Mouse (Mus musculus) gastrocnemius, postnatal 4 days (tissue): ENCODE measurements around the gene Med10. TPM values are rescaled to one million over a fixed set of nuclear protein-coding genes. Genes with fewer than 3 reads are reported as not detected.
A peak's percentile ranks its signal among the peaks of the same experiment; 100 is the strongest.

Experiments used
- DNase-seq, 2 experiments: peaks; one replicate each; pipeline ENCODE4 v3.0.0; 2021 to 2022; ENCODE audit warnings: low spot score in 2 of 2, mixed read lengths in 2 of 2
- long read RNA-seq, 2 experiments: library from polyadenylated mRNA; stranded (forward); transcript quantifications; one replicate each; pipeline ENCODE4 v2.0.0; 2021
- total RNA-seq, 2 experiments: library from RNA; stranded (reverse); gene quantifications; 2 replicates each; pipeline ENCODE4 v1.2.3; 2021

Gene Med10
- total RNA-seq, result 10 to 100 TPM; 36.0 to 36.4 TPM
- long read RNA-seq, experiment 1, full-length matches to known transcripts, result 56 of 58 reads
- long read RNA-seq, experiment 1, partial matches to known transcripts, result 1 of 58 reads
- long read RNA-seq, experiment 1, other reads (novel, unspliced or antisense), result 1 of 58 reads
- long read RNA-seq, experiment 2, transcript Med10-201 (4 exons, 913 nt), result major isoform, 25 of 28 reads
- long read RNA-seq, experiment 2, partial matches to known transcripts, result 0 of 28 reads
- long read RNA-seq, experiment 2, other reads (novel, unspliced or antisense), result 1 of 28 reads

DNA sequence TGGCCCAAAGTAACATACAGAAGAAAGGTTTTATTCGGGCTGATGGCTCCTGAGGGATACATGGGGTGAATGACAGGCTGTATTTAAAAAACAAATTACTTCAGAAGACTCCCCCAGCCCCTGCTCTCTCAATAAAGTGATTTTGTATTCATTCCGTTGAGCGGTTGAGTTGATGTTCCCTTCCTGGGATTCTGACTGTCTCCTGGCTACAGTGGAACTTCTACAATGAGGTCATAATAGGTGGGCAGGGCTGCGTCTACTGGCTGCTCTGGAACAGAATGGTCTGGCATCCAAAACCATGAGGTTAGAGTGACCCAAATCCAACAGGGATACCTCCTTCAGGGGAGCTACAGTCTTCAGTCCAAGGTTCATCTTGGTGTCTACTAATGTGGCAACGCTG lies at the start of gene Med10:
TSS of gene Med10 (plus strand) at position 301 of the 400 bp plus-strand sequence.
- no peak for DNase-seq

DNA sequence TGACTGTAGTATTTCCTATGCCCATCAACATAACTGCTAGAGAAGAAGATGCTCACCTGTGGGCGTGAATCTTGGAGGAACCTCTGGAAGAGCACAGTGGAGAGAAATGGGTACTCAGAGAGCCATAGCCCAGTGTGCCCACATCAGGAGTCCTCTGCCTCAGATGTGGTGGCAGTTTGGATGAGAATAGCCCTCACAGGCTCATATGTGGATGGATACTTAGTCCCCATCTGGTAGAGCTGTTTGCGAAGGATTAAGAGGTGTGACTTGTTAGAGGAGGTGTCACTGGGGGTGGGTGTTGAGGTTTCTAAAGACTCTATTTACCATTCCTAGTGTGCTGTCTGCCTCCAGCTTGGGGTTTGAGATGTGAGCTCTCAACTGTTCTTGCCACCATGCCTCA lies 49.3 kb upstream of the Med10 start:
- no peak for DNase-seq

DNA sequence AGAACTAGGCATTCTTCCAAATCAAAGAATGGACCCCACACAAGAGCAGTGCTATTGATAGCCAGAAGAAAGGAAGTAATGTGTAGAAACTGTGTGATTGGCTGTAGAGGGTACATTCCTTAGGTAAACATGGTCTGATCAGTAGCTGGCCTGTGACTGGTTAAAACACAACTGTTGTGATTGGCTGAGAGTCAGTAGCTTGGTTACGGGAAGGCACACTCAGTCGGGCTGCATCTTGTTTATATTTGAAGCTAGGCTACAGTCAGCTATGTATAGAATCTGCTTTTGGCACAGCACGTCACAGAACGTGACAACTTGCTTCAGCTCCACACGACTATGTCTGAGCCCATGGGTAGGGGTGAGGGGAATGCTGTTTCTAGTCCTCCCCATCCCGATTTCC lies 43.2 kb upstream of the Med10 start:
- no peak for DNase-seq

DNA sequence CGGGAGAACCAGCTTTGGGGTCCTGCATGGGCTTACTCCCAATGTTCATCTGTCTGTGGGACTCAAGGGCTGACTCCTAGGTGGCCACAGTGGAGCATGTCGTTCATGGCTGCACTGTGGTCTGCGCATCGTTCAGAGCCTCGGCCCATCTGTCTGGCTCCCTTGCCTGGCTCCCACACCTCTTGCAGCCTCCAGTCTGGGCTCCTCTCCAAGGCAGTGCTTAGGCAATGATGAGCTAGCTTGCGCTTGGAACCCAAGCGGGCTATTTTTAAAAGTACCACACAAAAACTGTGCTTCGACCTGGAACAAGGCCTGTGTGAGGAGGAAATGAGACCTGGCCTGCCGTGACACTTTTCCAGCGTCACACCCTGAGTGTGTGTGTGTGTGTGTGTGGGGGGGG lies 40.8 kb upstream of the Med10 start:
- peak; percentile 38 to 72 for DNase-seq

DNA sequence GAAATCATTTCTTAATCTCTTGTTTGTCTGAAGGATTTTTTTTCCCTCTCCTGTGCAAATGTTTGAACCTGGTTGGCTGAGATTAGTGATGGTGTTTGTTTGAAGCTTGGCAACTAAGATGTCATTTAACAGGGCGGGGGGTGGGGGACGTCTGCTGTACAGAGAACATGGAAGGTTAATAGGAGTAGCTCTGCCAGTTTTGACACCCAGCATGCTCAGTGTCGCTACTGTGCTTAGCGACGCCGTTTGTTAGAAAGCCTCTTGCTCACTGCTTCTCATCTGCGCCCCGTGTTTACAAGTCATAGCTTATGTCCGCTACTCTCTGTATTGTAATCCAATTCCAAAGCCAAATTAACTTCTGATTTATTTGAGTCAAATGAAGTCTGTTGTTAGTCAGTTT lies 37.5 kb upstream of the Med10 start:
- DNase-seq, result no peak

DNA sequence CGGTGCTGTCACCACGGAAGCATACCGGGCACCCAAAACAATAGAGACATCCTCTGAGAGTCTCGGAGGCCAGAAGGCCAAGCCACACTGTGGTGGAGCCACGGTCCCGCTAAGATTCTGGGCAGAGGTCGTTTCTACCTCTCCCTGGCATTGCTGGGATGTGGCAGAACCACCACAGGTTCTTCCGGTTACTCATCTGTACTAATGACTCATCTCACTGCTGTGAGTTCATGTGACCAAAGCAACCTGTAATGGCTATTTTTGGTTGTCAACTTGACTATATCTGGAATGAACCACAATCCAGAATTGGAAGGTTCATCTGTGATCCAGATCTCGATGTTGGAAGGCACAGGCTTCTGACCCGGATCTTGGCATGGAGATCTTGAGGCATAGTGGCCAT lies 34.0 kb upstream of the Med10 start:
- no peak for DNase-seq

DNA sequence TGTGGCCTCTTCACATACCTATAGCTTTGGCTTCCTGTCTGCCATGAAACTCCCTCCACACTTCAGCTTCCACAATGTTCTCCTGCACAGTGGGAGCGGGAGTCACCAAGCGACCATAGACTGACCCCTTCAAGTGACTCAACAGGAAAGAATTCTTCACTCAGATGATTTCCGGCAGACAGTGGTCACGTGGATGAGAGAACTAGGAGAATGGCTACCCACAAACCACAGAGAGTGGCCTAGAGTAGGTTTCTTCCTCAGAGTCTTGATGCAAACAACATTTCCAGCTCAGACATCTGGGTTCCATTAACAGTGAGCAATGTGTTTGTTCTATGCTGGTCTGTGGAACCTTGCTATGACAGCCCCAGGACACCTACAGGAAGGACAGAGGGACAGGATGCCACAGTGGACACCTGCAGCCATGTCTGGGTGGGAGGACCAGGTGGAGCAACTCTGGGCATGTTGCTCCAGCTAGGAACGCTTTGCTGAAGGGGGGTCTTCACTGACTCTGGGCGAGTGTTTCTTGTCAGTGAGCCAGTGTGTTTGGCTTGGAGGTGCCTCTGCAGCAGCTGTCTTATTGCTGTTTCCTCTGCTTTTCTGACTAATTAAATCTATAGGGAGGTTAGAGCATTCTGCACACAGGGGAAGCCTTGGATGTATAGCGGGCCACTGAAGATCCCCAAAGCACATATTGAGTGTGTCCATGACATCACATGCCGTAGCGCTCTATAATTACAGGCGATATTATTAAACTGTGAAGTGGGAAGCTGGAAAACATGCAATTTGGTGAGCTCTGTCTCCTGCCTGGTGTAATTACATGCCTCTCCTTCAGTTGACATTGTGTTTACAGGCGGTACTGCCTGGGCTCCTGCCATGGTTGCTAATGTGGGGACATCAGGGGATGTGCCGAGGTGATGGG lies 31.4 kb upstream of the Med10 start:
- DNase-seq, result no peak

DNA sequence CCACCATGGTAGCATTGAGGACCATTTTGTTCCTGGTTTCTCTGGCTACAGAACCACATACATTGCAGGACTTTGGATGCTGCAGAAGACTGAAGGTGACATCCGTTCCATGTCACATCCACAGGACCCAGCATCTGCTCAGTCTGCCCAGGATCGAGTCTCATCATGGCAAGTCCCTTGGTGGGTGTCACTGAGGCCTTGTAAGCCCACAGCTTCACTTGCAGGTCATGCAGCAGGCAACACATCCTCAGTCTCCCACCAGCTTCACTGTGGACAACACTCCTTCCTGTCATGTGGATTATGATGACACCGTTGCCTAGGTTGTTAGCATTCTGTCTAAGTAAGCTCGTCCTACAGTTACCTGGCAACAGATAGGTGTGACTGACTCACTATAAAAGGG lies 29.8 kb upstream of the Med10 start:
- no peak for DNase-seq

DNA sequence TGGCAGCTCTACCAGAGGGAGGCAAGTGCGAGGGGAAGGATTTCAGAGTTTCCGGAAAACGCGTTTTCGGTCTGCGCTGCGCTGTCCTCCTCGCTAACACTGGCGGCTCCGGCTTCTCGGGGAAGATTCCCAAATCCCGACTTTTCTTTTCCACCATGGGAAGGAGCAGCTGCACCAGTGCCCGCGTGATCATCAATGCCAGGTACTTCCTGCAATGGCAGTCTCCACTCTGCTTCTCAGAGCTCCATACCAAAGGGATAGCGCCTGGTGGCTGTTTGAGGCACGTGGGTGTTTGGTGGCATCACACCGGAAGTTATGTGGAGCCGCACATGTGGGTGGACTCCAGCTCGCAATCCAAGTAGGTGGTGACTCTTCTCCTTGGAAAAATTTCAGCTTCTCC lies 24.0 kb upstream of the Med10 start:
- DNase-seq, result no peak

DNA sequence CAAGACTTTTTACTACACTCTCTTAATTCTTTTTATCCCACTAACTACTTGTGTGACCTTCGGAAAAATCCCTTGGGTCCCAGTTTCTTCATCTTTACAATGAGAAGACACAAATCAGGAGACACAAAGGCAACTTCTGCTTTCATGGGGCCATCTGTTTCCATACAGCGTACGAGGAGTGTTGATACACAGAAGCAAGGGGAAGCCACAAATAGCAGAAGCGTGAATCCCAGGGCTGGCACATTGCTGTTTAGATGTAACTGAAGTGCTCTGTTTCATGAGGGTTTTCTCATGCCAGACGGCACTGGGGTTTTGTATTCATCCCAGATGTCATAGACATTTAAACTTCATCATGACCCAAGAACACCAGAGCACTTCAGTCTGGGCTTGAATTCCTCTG lies 13.5 kb upstream of the Med10 start:
- no peak for DNase-seq

DNA sequence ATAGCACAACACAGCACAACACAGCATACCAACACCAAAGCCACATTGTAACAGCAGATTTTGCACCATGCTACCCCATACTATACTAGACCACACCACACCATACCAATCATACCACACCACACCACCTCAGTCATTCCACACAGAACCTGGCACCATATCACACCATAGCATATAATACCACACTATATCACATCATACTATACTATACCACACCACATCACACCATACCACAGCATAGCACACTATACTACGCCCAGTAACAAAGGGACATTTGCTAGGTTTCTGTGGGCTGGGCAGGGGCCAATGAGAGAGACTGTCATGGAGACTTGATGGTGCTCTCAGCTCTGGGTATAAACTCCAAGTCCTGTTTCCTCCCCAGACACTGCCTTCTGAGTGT lies 10.4 kb upstream of the Med10 start:
- DNase-seq, result no peak

DNA sequence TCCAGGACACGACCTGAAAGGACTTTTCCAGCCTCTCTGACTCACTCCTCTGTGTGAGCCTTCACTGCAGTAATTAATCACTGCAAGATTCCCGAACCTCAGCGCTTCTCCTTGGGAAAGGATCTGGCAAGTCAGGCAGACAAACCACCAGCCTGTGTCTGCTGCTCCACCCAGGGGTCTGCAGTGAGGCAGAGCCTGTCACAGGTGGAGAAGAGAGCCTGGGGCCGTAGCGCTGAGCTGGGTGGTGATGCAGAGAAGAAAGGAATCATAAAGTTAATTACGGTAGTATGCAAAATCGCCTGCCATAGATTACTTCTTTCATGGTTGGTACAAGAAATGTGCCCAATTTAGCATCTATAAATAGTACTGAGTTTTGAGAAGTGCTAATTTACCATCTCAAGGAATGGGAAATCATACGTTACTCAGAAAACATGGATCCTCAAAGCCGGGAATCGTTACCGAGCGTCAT lies 9.6 kb upstream of the Med10 start:
- DNase-seq, result no peak

DNA sequence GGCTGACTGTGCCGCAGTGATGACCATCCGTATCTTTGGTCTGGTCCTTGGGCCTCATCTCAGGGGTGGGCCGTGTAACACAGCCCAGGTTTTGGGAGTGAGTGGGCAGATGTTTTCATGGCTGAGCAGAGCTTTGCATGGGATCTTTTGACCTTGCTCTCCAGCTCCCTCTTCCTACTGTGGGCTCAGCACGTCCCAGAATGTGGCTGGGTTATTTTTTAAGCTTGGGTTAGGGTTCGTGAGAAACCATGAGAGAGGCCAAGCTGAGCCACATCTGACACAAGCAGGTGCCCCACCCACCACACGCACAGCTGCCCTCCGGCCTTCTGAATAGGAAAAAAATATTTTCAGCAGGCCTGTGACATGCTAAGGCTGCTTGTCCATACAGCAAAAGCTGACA lies 7.4 kb upstream of the Med10 start:
- DNase-seq, result no peak

DNA sequence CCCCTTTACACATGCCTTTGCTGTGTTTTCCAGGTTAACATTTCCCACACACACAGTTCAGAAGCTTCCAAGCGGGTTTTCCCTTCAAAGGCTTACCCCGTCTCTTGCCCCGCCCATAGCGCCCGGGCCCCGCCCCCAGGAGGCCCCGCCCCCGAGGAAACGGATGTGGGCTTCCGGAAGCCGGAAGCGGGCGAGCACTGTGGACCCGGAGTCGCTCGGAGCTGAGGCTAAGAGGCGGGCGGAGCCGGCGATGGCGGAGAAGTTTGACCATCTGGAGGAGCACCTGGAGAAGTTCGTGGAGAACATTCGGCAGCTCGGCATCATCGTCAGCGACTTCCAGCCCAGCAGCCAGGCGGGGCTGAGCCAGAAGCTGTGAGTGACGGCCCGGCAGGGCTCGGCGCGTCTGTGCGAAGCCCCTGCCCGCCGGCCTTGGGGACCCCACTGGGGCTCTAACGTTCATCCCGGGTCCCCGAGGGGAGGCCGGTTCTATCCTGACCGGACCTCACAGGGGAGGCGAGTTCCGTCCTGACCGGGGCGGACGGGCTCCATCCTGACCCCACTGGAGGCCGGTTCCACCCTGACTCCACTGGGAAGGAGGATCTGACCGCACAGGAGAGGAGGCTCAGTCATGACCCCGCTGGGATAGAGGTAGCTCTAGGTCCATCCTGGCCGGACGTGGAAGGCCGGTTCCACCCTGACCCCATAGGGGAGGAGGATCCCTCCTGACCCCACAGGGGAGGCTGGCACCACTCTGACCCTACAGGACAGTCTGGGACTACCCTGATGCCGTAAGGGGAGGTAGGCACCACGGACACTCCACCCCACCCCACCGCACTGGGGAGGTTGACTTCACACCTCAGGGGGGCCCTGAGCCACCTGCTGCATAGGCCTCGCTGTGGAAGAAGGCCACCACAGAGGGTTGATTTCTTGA lies 7.8 kb downstream of the Med10 start:
- peak; percentile 83 to 84 for DNase-seq

DNA sequence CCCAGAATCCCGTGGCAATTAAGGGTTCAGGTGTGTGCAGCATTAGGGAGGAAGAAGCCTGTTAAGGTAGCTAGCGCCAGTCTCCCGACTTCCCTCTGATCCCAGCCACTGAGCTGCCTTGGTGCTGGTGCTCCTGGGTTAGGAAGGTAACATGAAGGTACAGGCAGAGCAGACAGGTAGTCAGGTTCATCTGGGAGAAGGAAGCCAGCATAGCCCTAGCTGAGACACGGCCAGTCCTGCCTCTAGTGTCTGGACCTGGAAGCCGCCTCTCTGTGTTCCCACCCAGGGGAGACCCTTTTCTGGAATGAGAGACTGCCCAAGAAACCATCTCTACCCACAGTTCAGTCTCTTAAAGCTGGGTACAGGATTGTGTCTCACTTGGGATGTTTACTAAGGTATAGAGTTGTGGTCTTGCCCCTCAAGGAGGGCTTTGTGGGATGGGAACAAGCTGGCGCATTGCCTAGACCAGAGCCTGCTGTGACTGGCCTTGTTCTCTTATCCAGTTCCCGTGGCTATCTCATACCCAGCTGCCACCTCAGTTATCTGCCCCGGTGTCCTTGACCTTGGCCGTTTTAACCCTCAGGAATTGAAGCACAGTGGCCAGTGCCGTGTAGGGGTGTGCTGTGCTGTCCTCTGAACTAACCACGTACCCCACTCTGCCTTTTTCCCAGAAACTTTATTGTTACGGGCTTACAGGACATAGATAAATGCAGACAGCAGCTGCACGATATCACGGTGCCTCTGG lies 8.9 kb downstream of the Med10 start:
- no peak for DNase-seq

DNA sequence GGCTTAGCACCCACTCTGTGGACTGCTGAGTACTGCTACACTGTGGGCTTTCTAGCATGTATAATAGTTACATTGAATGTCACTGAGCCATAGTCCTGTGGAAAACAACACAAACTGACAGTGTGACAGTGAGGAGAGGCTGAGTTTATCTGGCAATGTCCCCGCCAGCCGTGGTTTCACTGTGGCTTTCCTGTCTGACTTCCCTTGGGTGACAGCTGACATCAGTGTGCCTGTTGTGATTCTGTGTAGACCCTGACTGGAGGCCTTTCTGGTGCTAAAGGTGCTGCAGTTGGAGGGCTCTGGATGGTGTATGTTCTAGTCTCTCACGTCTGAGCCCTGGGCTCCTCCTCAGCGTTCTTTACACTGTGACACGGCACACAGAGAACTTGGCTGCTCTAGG lies 11.7 kb downstream of the Med10 start:
- DNase-seq, result no peak

DNA sequence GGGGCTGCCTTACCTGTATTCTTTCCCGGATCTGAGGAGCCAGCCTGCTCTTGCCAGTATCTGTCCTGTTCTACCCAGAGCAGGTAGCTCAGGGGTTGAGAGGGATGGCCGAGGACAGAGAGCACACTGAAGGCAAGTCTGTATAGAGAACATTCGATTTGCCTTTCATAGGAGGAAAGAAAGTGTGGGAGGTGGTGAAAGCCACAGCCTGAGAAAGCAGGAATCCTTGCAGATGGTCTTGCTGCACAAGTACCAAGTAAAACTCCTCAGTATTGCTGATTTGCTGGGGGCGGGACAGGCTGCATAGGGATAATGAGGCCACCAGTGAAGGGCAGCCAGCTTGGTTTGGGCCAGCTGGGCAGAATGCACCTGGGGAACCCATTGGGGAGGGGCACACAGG lies 16.1 kb downstream of the Med10 start:
- DNase-seq, result no peak

DNA sequence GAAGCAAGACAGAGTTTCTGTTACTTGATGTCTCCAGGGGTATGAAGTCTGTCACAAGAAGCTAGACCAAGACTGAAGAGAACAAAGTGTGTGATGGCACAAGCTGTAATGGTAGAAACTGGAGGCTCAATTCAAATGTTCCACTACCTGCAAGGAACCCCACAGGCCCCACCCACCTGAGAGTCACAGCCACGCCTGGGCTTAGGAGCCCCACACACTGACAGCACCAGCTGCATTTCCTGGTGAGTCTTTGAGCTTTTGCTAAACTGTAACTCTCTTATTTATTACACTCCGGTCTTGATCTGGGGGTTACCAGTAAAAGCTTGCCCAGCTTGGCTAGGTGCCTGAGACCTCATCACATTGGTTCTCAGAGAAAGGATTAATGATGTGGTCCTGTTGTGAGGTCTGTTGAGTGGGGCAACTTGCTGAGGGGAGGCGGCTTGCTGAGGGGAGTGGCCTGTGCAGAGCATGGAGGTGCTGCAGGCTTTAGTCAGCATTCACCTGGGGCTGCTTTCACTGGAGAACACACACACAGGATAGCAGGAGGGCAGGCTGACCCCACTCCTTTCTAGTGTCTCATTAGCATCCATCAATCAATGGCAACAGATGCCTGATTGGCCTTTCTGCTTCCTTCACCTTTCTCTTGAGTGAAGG lies 19.1 kb downstream of the Med10 start:
- no peak for DNase-seq

DNA sequence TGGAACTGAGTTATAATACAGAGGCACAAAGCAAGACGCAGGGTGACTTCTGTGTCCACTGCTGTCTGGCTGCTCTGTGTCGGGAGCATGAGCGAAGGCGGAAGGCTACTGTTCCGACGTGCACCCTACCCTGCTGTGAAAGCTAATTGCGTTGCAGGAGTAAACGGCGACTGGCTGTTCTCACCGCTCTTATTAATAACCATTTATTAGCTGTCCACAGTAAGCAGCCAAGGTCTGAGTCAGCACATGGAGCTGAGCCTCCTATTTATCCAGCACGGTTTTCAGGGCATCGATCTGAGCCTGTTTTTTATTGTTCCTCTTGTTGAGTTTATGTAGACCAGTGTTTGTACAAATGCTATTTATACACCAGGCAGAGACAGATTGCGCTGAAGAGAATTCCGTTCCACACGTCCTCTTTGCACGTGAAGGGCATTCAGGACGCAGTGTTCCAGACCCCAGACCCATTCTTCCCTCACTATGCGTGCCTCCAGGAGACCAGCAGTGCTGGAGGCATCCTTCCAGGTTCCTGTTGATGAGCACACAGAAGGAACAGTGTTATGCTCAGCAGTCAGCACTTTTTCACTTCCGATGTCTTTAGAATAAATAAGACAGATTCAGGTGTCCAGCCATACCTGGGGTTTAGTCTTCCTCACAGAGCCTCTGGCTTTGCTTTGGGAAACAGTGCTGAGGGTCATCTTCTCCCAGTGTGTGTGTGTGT lies 21.9 kb downstream of the Med10 start:
- DNase-seq, result no peak
